Mouse (Mus musculus): ENCODE measurements around the gene H60b.
"Not testable (repeated sequence)": the region's sequence is repeated elsewhere in the genome, so short reads cannot be mapped to it uniquely, and the experiment has no call there.

The H60b gene

GRCm38 (mm10) chr10:22273684-22274305 lies 115.4 kb downstream of the H60b start:
- no peak for DNase-seq (ENCODE audit: low spot score in 2 of 2)

- no peak for DNase-seq (ENCODE audit: low spot score in 2 of 2)
Observed at GRCm38 (mm10) chr10:22274445-22275057, 116.2 kb downstream of the H60b start.

GRCm38 (mm10) chr10:22278468-22278867 lies 120.1 kb downstream of the H60b start:
- DNase-seq (ENCODE audit: low spot score in 2 of 2) = not testable (repeated sequence)

GRCm38 (mm10) chr10:22282816-22283215 lies 124.4 kb downstream of the H60b start:
- DNase-seq (ENCODE audit: low spot score in 2 of 2) = no peak

GRCm38 (mm10) chr10:22295676-22296075 lies 137.3 kb downstream of the H60b start:
- DNase-seq (ENCODE audit: low spot score in 2 of 2) = no peak

- no peak for DNase-seq (ENCODE audit: low spot score in 2 of 2)
Observed at GRCm38 (mm10) chr10:22297033-22297762, 138.8 kb downstream of the H60b start.

- DNase-seq (ENCODE audit: low spot score in 2 of 2) = no peak
Observed at GRCm38 (mm10) chr10:22297766-22298461, 139.5 kb downstream of the H60b start.

GRCm38 (mm10) chr10:22299324-22299723 lies 140.9 kb downstream of the H60b start:
- DNase-seq (ENCODE audit: low spot score in 2 of 2) = no peak

- no peak for DNase-seq (ENCODE audit: low spot score in 2 of 2)
Observed at GRCm38 (mm10) chr10:22301641-22302040, 143.3 kb downstream of the H60b start.

GRCm38 (mm10) chr10:22302344-22303057 lies 144.1 kb downstream of the H60b start:
- peak in 1 of 2 experiments; percentile 2 for DNase-seq (ENCODE audit: low spot score in 2 of 2)

- no peak for DNase-seq (ENCODE audit: low spot score in 2 of 2)
Observed at GRCm38 (mm10) chr10:22303736-22304135, 145.3 kb downstream of the H60b start.

- no peak for DNase-seq (ENCODE audit: low spot score in 2 of 2)
Observed at GRCm38 (mm10) chr10:22305801-22306200, 147.4 kb downstream of the H60b start.

- DNase-seq (ENCODE audit: low spot score in 2 of 2) = peak in 1 of 2 experiments; percentile 7
Observed at GRCm38 (mm10) chr10:22306452-22306851, 148.1 kb downstream of the H60b start.

- no peak for DNase-seq (ENCODE audit: low spot score in 2 of 2)
Observed at GRCm38 (mm10) chr10:22308221-22308620, 149.8 kb downstream of the H60b start.

GRCm38 (mm10) chr10:22322858-22323257 lies 164.5 kb downstream of the H60b start:
- DNase-seq (ENCODE audit: low spot score in 2 of 2) = no peak

All from heart, adult 9 months (tissue).